Mouse (Mus musculus): ENCODE results near the gene Icam1.

DNA sequence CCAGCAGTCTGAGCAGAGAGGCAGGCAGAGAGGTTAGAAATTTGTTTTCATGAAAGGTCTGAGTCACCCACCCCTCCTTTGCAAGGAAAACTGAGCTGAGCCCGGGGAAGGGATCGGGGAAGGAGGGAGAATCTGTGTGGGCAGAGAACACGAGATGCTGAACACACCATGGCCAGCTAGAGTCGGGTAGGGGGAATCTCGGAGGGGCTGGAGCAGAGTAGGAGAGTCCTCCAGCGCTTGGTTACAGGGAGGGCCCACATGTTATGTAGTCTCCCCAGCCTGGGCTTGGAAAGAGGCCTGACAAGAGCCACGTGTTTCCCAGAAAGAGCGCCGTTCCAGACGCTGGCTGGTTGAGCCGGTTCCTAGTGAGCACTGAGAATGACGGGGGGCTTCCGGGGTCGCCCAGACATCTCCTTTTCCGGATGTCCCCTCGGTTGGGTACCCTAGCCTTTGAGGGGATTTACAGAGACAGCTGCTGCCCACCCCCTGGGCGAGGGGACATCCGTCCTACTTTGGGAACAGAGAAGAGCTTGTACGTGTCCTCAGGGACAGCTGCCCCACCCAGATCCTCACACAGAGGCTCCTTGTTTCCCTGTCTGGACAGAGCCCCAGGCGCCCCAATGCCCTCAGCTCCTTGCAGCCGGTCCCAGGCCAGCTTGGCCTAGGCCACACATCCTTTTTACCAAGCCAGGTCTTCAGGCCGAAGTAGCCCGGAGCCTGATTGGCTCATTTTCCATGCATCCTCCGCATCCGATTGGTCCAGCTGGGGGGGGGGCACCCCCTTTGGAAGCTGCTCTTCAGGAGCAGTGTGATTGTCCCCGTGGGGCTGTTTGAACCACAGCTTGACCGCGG is 43.4 kb upstream of the Icam1 start:
- TF ChIP-seq CTCF (conservative IDR thresholded peaks at IDR 0.05 in 1 of 2, IDR thresholded peaks at IDR 0.05 in 1 of 2; ENCODE audit: low read depth in 2 of 2, low read length in 2 of 2) = no peak
- TF ChIP-seq USF2 (conservative IDR thresholded peaks at IDR 0.05; ENCODE audit: low read depth, low read length) = no peak
- no peak for TF ChIP-seq POLR2A (IDR thresholded peaks at IDR 0.05; ENCODE audit: low read depth, low read length)
- TF ChIP-seq ZC3H11A (IDR thresholded peaks at IDR 0.05; ENCODE audit: low read depth, low read length) = no peak
- TF ChIP-seq POLR2AphosphoS2 (IDR thresholded peaks at IDR 0.05; ENCODE audit: low read depth, low read length) = no peak
- TF ChIP-seq EP300 (IDR thresholded peaks at IDR 0.05; ENCODE audit: low read length) = no peak
- TF ChIP-seq MAFK (IDR thresholded peaks at IDR 0.05; ENCODE audit: insufficient replicate concordance, low read length) = no peak
- no peak for TF ChIP-seq MAX (IDR thresholded peaks at IDR 0.05; ENCODE audit: low read length)
- TF ChIP-seq BHLHE40 (IDR thresholded peaks at IDR 0.05; ENCODE audit: low read depth, low read length) = no peak
- no peak for TF ChIP-seq MEF2A (IDR thresholded peaks at IDR 0.05; ENCODE audit: borderline replicate concordance, low read depth, low read length)

All from CH12.LX (cell line).